Mouse (Mus musculus) heart, embryonic 13.5 days (tissue): ENCODE measurements around the gene Dnase1. TPM values are rescaled to one million over a fixed set of nuclear protein-coding genes. Genes with fewer than 3 reads are reported as not detected.
A peak's percentile ranks its signal among the peaks of the same experiment; 100 is the strongest.
"Not testable (repeated sequence)": the region's sequence is repeated elsewhere in the genome, so short reads cannot be mapped to it uniquely, and the experiment has no call there.

Experiments used
- ATAC-seq: fragments of 200-750 bp; cut with Nextera tagmentation; 2 replicates; pipeline ENCODE4 v1.8.0; 2017; ENCODE audit warnings: moderate TSS enrichment; ENCODE audit not compliant: insufficient number of reproducible peaks, low FRiP score, low TSS enrichment; ENCODE audit errors: extremely low read depth
- H3K27ac ChIP-seq: fragments of 300-500 bp; sonication (generic); replicated peaks from 2 replicates; pipeline ENCODE4 v1.5.1; 2015; ENCODE audit warnings: moderate library complexity, mild to moderate bottlenecking, inconsistent platforms
- H3K27me3 ChIP-seq: fragments of 300-500 bp; sonication (generic); replicated peaks from 2 replicates; pipeline ENCODE4 v1.6.1; 2015; ENCODE audit warnings: mild to moderate bottlenecking, inconsistent platforms
- H3K36me3 ChIP-seq: fragments of 300-500 bp; sonication (generic); 2 replicates; pipeline ENCODE4 v1.6.1; 2015; ENCODE audit warnings: mild to moderate bottlenecking, inconsistent platforms
- H3K4me1 ChIP-seq: fragments of 300-500 bp; sonication (generic); 2 replicates; pipeline ENCODE4 v1.6.1; 2015; ENCODE audit warnings: inconsistent platforms
- H3K4me2 ChIP-seq: fragments of 300-500 bp; sonication (generic); 2 replicates; pipeline ENCODE4 v1.6.1; 2015; ENCODE audit warnings: inconsistent platforms, mild to moderate bottlenecking, moderate library complexity
- H3K4me3 ChIP-seq: fragments of 300-500 bp; sonication (generic); 2 replicates; pipeline ENCODE4 v1.5.1; 2015; ENCODE audit warnings: moderate library complexity, mild to moderate bottlenecking, inconsistent platforms
- H3K9ac ChIP-seq: fragments of 300-500 bp; sonication (generic); 2 replicates; pipeline ENCODE4 v1.6.1; 2015; ENCODE audit warnings: inconsistent platforms, mild to moderate bottlenecking, moderate library complexity
- H3K9me3 ChIP-seq: fragments of 300-500 bp; sonication (generic); 2 replicates; pipeline ENCODE4 v1.6.1; 2016; ENCODE audit warnings: inconsistent platforms
- WGBS: fragments of 180-500 bp; shearing (Covaris S2); methylation state at CpG from one replicate; pipeline ENCODE4 v1.1.7; 2015; ENCODE audit warnings: mixed read lengths; 5-methylcytosine and 5-hydroxymethylcytosine counted together
- polyA plus RNA-seq: library from polyadenylated mRNA; unstranded; fragments of >200 nt; fragmentation: Nextera tagmentation; extraction: Ambion mirVana; gene quantifications from 2 replicates; pipeline ENCODE4 v1.2.1, GENCODE M21; 2015

Gene Dnase1
- polyA plus RNA-seq, result 3.5 and 4.1 TPM in 2 replicates

DNA sequence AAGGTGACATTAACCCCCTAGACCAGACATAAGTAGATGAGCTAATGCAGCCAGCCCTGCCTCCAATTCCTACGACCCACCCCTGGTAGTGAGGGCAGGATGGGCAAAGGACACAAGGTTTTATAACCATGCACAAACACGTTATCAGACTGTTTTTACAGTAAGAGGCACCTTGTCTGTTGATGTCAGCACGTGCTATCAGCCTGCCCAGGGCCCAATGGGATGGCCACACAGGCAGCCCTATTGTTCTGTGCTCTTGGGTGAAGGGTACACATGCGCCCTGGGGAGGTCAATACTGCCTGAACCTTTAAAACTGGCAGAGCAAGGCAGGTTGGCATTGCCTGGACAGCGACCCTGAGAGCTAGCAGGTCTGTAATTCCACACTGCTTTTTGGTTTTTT is at the start of gene Dnase1:
Gene Dnase1 (plus strand): TSS at position 136 of the 400 bp plus-strand sequence.
- H3K36me3 ChIP-seq, result peaks cover 59% of the 10 kb centered on the region
- no peak within 1 kb of the TSS for H3K4me3 ChIP-seq
- no peak within 1 kb of the TSS for H3K27ac ChIP-seq
- ATAC-seq, result no peak
- 86% methylated on average over 5 of the region's 5 CpGs for WGBS
- H3K4me2 ChIP-seq, result no peak within 1 kb of the TSS
- no peaks in the 10 kb centered on the region for H3K9me3 ChIP-seq
- H3K9ac ChIP-seq, result no peak within 1 kb of the TSS
- H3K4me1 ChIP-seq, result peaks cover 7% of the 10 kb centered on the region
- no peaks in the 10 kb centered on the region for H3K27me3 ChIP-seq

- 87% methylated on average over 4 of the region's 4 CpGs for WGBS
- Histone ChIP-seq H3K36me3 (peaks cover 99% of the 10 kb centered on the region), H3K27me3 (no peaks in the 10 kb centered on the region), H3K4me3 (no peak overlapping the region), H3K9ac (no peak overlapping the region), H3K4me2 (no peak overlapping the region), H3K4me1 (no peaks in the 10 kb centered on the region), H3K27ac (no peak overlapping the region), H3K9me3 (no peaks in the 10 kb centered on the region)
- no peak for ATAC-seq
These were observed 48.3 kb upstream of the Dnase1 start for GRCm38 (mm10) chr16:3988410-3988809.

- ATAC-seq, result peak; percentile 90
- peak within 1 kb of the TSS; percentile 88 for H3K4me3 ChIP-seq
- H3K27ac ChIP-seq, result peak within 1 kb of the TSS; percentile 91
- peaks cover 15% of the 10 kb centered on the region for H3K4me1 ChIP-seq
- H3K9me3 ChIP-seq, result no peaks in the 10 kb centered on the region
- peak within 1 kb of the TSS; percentile 92 for H3K9ac ChIP-seq
- H3K36me3 ChIP-seq, result peaks cover 27% of the 10 kb centered on the region
- H3K27me3 ChIP-seq, result no peaks in the 10 kb centered on the region
- WGBS, result 1% methylated on average over 58 of the region's 58 CpGs
- H3K4me2 ChIP-seq, result peak within 1 kb of the TSS; percentile 86
These were observed 33.0 kb upstream of the Dnase1 start, which contains the start of gene Slx4 for GRCm38 (mm10) chr16:4003489-4004398. TSS of gene Slx4 (minus strand) at chr16:4003770.

GRCm38 (mm10) chr16:4012882-4013570 is 23.7 kb upstream of the Dnase1 start:
- WGBS, result 50% methylated on average over 4 of the region's 4 CpGs
- H3K27me3 ChIP-seq, result no peaks in the 10 kb centered on the region
- no peaks in the 10 kb centered on the region for H3K36me3 ChIP-seq
- ATAC-seq, result no peak
- H3K27ac ChIP-seq, result no peak overlapping the region
- no peak overlapping the region for H3K9ac ChIP-seq
- H3K9me3 ChIP-seq, result peaks cover 7% of the 10 kb centered on the region; the same call in 1 of the 2 replicates
- H3K4me3 ChIP-seq, result no peak overlapping the region
- no peaks in the 10 kb centered on the region for H3K4me1 ChIP-seq
- H3K4me2 ChIP-seq, result no peak overlapping the region

- Histone ChIP-seq H3K4me2 (no peak overlapping the region), H3K9me3 (peaks cover 7% of the 10 kb centered on the region; the same call in 1 of the 2 replicates), H3K27me3 (no peaks in the 10 kb centered on the region), H3K27ac (no peak overlapping the region), H3K9ac (no peak overlapping the region), H3K36me3 (no peaks in the 10 kb centered on the region), H3K4me1 (no peaks in the 10 kb centered on the region), H3K4me3 (no peak overlapping the region)
- WGBS, result 61% methylated on average over 5 of the region's 5 CpGs
- ATAC-seq, result no peak
These were observed 22.6 kb upstream of the Dnase1 start for GRCm38 (mm10) chr16:4014040-4014668.

DNA sequence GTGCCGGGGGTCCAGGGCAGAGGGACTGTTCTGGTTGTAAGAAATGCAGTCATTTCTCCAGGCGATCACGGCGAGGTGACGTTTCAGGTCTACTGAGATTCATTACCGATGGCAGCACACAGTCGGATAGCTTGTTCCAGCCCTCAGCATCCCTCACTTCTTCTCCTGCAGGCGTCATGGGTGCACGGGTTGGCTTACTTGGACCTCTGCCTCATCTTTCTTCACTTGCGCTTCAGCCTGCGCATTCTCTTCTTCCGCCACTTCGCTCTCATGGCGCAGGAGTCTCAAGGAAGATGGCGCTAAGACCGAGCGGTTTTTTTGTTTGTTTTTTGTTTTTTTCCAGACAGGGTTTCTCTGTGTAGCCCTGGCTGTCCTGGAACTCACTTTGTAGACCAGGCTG is 20.0 kb upstream of the Dnase1 start:
- WGBS, result 72% methylated on average over 17 of the region's 17 CpGs
- not testable (repeated sequence) for H3K36me3 ChIP-seq

DNA sequence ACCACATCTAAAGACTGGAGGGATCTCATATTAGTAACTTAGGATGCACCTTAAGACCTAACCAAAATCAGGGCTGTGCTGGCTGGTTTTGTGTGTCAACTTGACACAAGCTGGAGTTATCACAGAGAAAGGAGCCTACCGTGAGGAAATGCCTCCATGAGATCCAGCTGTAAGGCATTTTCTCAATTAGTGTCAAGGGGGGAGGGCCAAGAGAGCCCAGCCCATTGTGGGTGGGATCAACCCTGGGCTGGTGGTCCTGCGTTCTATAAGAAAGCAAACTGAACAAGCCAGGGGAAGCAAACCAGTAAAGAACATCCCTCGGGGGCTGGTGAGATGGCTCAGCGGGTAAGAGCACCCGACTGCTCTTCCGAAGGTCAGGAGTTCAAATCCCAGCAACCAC is 19.3 kb upstream of the Dnase1 start:
- H3K27me3 ChIP-seq, H3K36me3 ChIP-seq, H3K9ac ChIP-seq, H3K4me3 ChIP-seq, H3K27ac ChIP-seq, ATAC-seq, H3K4me2 ChIP-seq, H3K4me1 ChIP-seq: not testable (repeated sequence)
- 74% methylated on average over 6 of the region's 6 CpGs for WGBS
- peaks cover 10% of the 10 kb centered on the region; the same call in 1 of the 2 replicates for H3K9me3 ChIP-seq

More for the DNA sequence above, 20.0 kb upstream of the Dnase1 start:
- not testable (repeated sequence) for H3K9me3 ChIP-seq, H3K27ac ChIP-seq, H3K4me1 ChIP-seq, ATAC-seq, H3K27me3 ChIP-seq, H3K9ac ChIP-seq, H3K4me2 ChIP-seq, H3K4me3 ChIP-seq

- H3K9me3 ChIP-seq, result 0 out of 2 replicates have a peak, but pooled peaks cover 3% of the 10 kb centered on the region
- H3K4me1 ChIP-seq, result no peaks in the 10 kb centered on the region
- no peak overlapping the region for H3K27ac ChIP-seq
- H3K36me3 ChIP-seq, result no peaks in the 10 kb centered on the region
- no peak overlapping the region for H3K4me2 ChIP-seq
- H3K4me3 ChIP-seq, result no peak overlapping the region
- H3K27me3 ChIP-seq, result no peaks in the 10 kb centered on the region
- H3K9ac ChIP-seq, result no peak overlapping the region
- ATAC-seq, result no peak
- WGBS, result 68% methylated on average over 1 of the region's 1 CpGs
These were observed 15.5 kb upstream of the Dnase1 start for GRCm38 (mm10) chr16:4021241-4021640.

DNA sequence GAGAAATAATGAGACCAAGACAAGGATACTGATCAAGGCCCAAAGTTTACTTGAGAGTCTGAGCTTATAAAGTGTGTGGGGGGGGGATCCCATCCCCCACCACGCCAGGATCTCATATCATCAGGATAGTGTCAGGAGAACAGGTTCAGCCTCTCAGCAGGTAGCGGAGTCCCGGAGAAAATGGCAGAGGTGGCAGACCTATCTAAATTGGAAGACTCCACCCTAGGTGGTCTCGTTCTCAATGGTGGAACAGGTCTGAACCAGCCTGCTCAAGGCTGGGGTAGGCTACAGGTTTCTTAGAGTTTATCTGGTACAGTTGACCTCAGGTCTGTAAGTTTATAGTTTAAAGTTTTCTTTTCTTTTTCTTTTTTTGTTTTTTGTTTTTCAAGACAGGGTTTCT is 14.0 kb upstream of the Dnase1 start:
- no peak overlapping the region for H3K4me3 ChIP-seq
- no peak overlapping the region for H3K27ac ChIP-seq
- no peaks in the 10 kb centered on the region for H3K27me3 ChIP-seq
- H3K9me3 ChIP-seq, result 0 out of 2 replicates have a peak, but pooled peaks cover 3% of the 10 kb centered on the region
- H3K9ac ChIP-seq, result no peak overlapping the region
- no peak overlapping the region for H3K4me2 ChIP-seq
- H3K4me1 ChIP-seq, result no peaks in the 10 kb centered on the region
- 68% methylated on average over 4 of the region's 4 CpGs for WGBS
- H3K36me3 ChIP-seq, result no peaks in the 10 kb centered on the region
- no peak for ATAC-seq

DNA sequence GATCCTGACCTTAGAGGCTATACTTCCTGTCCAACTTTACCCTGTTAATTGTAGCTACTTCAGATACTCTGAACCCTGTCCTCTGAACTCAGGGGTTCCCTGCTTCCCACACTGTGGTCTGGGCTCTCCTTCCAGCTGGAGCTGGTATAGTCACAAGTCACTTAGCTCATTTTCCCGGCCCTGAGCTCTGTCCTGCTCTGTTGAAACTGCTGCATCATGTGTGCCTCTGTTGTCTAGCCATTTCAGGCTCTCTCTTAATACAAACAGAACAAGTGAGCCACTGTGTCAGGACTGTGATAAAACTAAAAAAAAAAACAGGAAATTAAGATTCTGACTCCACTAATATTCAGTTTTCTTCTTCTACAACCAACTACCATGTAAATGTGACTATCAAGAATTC is 10.1 kb upstream of the Dnase1 start:
- no peak overlapping the region for H3K4me2 ChIP-seq
- WGBS, result 66% methylated on average over 1 of the region's 1 CpGs
- no peaks in the 10 kb centered on the region for H3K4me1 ChIP-seq
- no peaks in the 10 kb centered on the region for H3K27me3 ChIP-seq
- H3K9ac ChIP-seq, result no peak overlapping the region
- no peaks in the 10 kb centered on the region for H3K36me3 ChIP-seq
- no peak overlapping the region for H3K4me3 ChIP-seq
- 0 out of 2 replicates have a peak, but pooled peaks cover 2% of the 10 kb centered on the region for H3K9me3 ChIP-seq
- ATAC-seq, result no peak
- H3K27ac ChIP-seq, result no peak overlapping the region

DNA sequence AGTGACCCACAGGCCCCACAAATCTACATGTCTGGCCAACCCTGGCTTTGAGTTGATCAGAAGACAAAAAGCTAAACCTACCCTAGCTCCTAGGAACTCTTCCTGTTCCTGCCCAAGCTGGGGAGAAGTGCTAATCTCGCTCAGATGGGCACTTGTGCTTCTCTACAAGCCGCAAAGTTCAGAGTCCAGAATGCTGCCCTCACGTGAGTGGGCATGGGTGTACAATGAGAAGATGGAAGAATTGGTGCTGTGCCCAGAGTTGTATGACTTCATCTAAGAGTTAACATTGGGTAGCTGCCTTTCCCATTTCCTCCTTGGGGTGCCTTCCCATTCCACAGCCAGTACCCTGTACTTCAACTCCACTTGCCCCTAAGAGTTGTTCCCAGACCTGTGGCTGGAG is 9.5 kb upstream of the Dnase1 start:
- Histone ChIP-seq H3K9ac (no peak overlapping the region), H3K4me2 (no peak overlapping the region), H3K27ac (no peak overlapping the region), H3K36me3 (no peaks in the 10 kb centered on the region), H3K9me3 (no peaks in the 10 kb centered on the region), H3K4me3 (no peak overlapping the region), H3K4me1 (no peaks in the 10 kb centered on the region), H3K27me3 (no peaks in the 10 kb centered on the region)
- WGBS, result 73% methylated on average over 3 of the region's 3 CpGs
- ATAC-seq, result no peak
